Mouse (Mus musculus) spleen, adult 12 weeks (tissue): ENCODE results near the gene Zfp612.
A peak's percentile ranks its signal among the peaks of the same experiment; 100 is the strongest.
"Not testable (repeated sequence)": the region's sequence is repeated elsewhere in the genome, so short reads cannot be mapped to it uniquely, and the experiment has no call there.

Experiments used
- DNase-seq: peaks from one replicate; pipeline ENCODE4 v3.0.0; 2022; ENCODE audit warnings: low spot score

Gene Zfp612

DNA sequence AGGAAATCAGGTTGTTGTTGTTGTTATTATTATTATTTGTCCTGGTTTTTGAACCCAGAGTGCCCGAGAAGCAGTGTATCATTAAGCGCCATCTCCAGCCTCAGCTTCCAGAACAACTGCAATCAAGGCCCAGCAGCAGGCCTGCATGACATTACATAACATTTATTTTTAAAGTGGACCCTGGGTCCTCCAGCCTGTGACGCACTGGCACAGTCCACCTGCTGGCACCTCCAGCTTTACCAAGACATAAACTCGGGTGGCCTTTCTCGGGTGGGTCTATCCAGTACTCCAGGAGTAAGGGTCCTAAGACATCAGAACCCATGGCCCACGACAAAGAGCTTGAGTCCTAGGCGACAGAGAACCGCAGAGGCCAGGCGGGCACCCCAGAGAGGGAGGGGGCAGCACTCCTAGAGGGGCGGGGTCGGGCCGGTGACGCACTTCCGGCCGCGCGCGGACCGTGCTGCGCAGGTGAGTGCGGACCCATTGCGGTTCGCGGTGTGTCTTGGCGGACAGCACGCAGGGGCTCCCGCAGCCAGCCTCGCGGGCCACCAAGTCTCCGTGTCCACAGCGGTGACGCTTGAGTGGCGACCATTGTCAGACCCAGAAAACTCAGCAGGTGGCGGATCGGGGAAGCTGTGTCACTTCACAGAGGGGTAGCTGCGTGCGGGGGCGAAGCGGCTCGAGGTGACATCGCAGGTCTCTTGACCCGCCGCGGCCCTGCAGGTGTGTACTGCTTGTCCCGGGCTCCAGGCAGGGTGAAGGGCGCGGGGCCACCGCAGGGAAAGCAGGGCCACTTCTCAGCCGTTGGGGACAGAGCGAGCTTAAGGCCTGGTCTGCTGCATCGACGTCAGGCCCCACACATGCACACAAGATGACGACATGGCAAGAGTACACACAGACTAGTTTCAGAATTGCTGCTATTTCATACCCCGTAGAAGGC is at the start of gene Zfp612:
Gene Zfp612 (plus strand): TSS at position 465 of the 940 bp plus-strand sequence.
- DNase-seq = peak; percentile 1

DNA sequence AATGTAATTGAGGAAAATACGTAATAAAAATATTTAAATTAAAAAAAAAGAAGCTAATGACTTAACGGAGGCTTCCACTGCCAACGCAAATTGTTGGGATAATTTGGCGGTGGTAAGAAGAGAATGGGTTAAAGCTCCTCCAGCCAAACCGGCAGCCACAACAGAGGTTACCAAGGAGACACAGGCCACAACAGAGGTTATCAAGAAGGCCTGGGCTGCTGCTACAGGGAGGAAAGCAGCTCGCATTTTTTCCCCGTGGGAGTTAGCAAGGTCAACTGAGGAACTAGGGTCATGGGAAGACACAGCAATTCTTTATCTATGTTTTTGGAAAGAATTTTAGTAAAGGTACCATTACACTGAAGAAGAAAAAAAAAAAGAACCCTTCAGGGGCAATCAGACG is 45.8 kb upstream of the Zfp612 start:
- DNase-seq = not testable (repeated sequence)

DNA sequence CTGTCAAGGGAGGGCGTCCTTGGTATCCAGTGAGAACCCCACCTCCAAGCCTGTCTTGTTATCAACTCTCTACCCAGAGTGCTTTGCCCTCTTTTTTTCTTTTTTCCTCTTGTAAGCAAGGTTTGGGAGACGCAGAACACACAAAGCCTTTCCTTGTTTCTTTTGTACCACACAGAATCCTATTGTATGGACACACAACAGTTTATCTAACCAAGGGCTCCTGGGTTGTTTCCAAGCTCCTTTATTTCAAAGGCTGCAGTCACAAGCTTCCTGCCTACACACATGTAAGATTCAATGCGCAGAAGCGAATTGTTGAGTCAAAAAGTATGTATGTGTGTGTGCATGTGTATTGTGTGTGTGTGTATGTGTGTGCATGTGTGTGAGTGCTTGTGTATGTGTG is 45.2 kb upstream of the Zfp612 start:
- DNase-seq = no peak

DNA sequence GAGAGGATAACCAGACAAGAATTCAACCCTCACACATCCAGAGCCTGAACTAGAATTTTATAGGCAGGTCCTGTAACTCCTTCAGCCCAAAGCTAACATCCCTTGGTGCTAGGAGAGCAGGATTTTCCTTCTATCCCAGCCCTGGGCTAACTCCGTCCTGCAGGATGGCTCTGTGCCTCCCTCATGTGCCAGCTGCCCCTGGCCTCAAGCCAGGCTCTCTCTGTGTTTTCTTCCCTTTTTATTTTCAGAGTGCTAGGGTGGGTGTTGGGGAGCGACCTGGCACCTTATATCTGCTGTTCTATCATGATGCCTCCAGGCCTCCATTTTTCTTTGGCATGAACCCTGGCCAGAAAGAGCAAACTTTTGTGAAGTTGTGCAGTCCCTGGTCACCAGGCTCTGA is 43.4 kb upstream of the Zfp612 start:
- DNase-seq = no peak

DNA sequence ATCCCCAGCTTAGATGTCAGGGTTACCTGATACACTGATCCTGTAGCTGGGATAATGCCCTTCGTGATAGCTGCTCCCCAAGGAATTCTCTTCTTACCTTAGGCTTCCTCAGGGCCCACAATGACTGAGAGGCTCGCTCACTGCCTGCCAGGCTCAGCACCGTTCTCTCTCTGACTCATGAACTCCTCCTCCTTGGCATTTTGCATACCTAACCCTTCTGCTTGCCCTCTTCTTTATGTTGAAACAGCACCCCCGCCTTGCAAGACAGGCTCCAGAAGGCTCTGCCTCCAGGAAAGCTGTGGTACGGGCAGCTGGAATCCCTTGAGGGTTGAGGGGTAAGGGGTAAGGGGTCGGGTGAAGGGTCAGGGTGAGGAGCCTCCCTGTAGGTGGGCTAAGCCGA is 40.3 kb upstream of the Zfp612 start:
- no peak for DNase-seq

DNA sequence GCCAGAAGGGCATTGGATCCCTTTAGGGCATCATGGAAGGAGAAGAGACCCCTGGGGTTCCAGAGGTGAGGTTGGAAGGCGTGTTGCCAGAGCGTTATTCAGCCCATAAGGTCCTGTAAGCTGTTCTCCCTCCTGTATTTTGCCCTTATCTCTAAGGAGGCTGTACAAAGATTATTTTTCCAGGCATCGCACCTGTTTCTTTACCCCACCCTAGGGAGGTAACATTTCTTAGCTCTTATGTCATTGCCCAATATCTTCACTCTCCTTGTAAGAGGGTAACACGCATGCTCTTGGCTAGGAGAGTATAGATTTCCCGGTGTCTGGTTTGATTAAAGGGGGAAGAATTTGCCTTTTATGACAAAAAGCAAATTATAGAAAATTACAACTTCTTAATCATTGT is 39.9 kb upstream of the Zfp612 start, which contains the start of gene Chst4:
Gene Chst4 (minus strand): TSS at position 82 of the 400 bp plus-strand sequence.
- no peak for DNase-seq

DNA sequence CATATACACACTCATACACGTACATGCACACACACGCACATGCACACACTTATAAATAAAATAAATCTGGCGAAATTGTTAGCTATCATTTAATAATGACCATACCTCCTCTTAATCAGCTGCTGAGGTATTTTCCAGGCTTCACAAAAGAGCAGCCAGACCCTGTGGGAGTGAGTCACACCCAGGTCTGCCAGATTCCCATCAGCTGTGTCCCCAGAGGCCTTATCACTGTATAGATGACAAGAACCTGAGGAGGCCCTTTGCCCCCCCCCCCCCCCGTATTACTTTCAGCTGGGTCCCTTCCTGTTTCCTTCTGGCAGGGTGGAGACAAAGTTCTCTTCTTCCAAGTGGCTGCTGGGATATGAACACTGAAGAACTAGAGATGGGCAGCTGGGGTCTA is 39.0 kb upstream of the Zfp612 start:
- no peak for DNase-seq

DNA sequence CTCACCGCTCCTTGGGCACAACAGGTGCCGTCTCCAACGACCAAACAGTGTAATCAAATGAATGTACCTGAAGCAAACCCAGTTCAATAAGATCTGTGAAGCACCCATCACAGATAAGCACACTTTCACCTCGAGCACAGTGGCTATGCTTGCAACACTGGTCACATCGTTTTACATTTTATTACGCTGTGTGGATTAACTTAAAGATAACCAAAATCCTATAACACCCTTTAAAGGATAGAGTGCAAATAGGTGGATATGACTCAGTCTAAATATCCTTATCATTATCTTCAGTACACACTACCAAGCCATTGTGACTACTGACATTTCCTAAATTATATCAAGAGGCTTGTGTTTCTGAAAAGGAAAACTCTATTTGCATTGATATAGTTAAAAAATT is 28.3 kb upstream of the Zfp612 start:
- no peak for DNase-seq

DNA sequence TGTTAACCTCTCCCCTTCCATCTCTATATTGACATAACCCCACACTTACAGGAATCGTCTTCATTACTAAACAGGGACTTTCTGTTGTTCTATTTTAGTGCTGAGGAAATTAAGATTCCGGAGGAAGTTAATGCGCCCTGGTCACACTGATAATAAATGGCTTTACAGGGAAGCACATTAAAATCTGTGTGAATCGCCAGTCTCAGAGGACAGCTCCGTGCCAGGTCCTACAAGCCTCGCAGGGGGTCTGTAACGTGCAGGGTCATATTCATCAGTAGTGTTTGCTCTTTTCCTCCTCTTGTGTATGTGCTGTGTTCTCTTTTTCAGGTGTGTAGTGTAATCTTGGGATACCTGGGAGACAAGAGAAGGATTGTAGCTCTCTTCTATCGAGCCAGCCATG is 21.3 kb upstream of the Zfp612 start:
- no peak for DNase-seq

DNA sequence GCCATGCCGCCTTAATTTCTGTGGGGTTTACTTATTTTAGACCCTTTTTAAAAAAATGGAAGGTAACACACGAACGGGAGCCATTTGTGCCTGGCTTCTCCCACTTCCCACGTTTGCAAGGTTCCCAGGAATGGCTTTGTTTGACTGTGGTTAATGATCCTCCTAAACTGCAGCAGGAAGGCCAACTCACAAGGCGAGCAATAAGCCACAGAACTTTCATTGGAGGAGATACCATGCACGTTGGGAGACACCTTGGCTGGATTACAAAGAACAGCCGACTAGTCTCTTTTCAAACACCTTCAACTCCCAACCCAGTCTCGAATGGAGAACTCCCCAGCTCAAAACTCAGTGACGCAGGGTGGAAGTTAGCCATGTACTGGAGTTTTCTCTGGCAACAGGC is 15.4 kb upstream of the Zfp612 start:
- DNase-seq = no peak

DNA sequence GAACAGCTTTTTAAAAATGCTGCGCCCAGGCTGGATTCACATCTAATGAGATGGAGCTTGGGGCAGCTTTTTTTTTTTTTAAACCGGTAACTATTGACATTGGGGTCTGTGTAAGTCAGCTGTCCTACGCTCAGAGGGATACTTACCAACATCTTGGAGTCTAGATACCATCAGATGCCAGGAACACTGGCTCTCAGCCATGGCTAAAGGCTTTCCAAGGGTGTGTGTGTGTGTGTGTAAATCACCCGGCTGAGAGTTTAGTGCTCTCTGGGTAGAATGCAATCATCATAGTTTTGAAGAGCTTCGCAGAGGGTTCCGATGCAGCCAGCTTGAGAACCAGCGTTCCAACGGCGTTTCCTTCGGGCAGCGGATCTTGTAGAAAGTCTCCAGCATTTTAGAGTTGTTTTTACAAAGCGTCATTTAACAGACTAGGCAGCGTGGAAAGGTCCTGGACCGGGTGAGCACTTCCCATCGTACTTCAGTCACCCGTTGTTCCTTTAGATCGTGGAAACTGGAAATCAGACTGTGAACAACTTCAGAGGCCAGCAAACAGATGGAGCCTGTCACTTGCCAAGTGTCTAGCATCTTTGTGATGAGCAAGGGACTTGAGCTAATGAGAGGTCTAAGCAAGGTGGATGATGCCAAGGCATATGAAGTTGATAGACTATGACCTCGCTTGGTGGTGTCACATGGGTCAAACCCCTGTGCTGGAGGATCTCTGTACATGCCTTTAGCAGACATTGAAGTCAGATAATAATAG is 14.8 kb upstream of the Zfp612 start:
- no peak for DNase-seq

DNA sequence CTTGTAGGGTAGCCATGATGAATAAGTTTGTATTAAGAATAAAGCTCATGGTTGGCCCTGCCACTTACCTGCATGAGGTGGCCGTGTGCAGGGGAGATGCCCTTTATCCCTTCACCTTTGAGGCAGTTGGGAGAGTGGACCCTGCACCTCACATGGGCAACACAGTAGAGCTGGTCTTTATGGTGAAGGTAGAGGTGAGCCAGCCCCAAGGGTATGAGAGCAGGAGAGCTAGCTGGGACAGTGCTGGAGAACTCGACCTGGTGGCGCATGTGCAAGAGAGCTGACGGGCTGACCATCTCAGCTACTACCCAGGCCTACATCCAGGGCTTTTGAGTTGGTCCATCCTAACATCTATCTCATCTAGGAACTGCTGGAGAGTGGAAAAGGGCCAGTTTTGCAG is 13.9 kb upstream of the Zfp612 start:
- no peak for DNase-seq

DNA sequence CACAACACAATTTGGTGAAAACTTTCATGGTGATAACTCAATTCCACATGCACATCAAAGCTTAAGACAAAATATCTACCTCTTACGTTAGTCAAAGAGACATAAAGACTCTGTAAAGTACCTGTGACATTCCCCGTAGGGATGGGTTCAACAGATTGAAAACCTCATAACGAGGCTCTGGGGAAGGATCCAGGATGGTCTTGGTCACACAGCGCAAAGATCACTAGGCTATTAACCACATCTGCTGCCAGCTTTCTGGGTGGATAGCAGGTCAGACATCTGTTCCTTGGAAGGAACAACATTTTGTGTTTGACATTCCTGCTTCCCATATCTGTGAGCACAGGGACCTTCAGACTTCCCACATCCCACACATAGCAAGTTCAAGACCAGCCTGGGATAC is 9.8 kb upstream of the Zfp612 start:
- DNase-seq = no peak

DNA sequence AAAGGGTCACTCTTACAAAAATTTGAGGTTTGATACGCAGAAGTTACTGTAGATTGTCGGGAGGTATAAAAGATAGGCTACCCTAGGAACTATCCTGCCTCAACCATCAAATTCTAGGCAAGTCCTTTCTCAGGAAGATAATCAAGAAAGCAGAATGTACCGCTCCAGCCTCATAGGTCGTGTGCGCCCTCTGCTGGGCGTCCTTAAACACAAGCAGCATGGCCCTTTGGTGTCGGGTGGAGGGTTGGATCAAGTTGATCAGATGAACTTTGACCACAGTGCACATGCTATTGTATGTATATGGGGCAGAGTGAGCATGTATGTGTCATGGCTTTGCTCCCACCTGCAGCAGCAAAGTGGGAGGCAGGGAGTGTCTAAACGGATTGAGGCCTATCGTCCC is 7.9 kb upstream of the Zfp612 start:
- no peak for DNase-seq

DNA sequence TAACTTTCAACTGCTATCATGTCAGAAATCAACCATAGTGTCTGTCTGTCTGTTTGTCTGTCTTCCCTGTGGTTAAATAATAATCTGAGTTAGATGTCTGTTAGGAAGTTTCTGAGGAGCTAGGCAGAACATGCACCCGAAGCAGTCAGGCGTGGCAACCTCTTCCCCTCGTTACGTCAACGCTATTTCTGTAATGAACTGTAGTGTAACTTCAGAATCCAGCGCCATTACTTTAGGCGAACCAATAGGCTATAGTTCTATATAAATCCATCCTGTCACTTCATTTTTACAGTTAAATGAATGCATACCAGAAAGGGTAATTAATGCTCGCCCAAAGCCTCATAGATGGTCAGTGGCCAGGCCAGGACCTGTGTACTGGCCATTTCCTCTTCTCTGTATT is 5.0 kb upstream of the Zfp612 start:
- no peak for DNase-seq

DNA sequence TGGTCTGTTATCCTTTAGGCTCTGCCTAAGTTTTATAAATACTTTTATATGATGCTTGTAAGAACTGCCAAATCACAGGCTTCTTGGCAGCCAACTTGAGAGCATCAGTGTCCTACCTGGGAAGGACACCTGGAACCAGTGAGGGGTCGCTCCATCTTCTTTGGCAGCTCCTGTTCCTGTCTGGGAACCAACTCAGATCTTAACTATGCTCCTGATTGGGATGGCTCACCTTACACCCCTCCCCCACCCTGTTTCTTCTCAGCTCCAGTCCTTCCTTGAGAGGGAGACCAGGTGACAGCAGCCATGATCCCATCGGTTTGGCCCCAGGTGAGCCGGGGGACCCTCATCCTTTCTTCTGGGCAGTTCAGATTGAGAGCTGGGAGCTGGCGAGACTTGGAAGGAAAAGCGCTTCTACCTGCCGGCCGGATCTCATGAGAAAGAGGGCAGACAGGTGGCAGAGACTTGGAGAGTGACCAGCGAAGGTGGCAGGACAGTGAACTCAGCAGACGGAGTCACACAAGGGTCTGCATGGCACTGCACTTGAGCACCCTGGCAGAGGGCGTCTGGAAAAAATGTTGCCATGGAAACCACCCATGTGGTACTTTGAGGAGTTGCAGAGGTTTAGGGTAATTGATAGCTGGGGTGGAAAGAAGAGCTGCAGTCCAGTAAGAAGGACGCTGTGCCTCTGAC is 3.0 kb downstream of the Zfp612 start:
- no peak for DNase-seq

DNA sequence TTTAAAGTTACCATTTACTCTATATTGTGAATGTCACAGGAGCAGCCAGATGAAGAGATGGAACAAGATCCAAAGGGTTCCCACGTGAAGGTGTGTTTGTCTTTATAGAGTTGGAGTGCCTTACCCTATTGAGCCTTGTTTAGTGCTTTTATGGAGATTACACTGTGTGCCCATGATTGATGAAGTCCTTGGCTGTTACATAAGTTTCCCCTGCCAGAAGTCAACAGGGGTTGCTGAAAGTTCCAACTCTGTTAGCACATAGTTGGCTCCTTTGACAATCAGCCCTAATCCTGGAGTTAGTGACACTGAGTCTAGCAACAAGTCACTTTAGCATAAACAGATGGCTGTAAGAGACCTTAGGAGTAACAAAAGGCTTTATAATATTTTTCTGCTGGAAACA is 12.3 kb downstream of the Zfp612 start:
- DNase-seq = no peak

DNA sequence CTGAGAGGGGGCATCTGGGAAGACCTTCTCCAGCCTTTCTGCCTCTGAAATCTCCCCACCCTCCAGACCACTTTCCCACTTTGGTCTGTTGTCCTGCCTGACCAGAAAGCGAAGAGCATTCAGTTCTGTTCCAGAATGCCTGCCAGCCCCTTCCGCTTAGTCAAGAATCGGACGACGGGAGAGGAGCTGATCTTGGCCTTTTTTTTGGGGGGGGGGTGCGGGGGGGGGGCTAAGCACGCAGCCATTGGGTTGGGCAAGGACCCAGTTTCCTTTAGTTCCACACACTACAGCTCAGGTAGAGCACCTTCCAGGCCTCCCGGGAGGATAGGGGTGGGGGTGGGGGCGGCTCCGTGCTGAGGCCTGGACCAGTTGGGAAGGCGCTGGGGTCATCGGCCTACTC is 21.4 kb downstream of the Zfp612 start, which contains the start of gene Gm21964:
Gene Gm21964 (plus strand): TSS at position 301 of the 400 bp plus-strand sequence.
- no peak for DNase-seq

DNA sequence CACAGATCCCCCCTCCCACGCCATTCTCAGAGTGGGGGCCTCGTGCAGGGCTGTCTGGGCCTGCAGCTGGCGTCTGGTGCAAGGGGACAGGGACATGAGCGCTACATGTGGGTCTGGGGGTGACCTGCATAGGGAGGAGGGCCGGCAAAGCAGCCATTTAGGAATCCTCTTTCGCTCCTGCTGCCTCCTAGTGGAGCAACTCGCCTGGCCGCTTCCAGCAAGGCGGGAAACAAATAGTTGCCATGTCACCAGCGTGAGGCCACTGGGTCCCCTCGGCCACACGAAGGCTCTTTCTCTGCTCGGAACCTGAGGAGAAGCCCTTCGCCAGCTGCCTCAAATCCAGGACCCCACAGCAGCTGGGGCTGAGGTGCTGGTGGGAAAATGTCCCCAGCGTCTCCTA is 22.1 kb downstream of the Zfp612 start:
- no peak for DNase-seq

DNA sequence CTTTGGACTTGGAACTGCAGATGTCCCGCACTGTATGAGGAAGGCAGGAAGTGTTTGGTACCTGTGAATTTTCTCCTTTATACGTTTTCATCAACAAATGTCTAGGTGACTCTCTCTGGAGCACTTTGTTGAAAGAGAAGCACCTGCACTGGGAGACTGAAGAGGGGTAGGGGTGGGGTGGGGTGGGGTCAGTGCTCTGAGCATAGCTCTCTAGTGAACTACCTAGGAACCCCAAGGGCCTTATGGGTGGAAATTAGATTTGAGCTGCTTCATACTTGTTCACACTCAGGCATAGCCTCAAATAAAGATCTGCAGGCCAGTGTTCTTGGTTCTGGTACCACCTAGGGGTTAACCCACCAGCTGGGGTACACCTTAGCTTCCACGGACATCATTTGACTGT is 23.1 kb downstream of the Zfp612 start, which contains the start of gene Gm17720:
Gene Gm17720 (minus strand): TSS at position 101 of the 400 bp plus-strand sequence.
- DNase-seq = no peak

DNA sequence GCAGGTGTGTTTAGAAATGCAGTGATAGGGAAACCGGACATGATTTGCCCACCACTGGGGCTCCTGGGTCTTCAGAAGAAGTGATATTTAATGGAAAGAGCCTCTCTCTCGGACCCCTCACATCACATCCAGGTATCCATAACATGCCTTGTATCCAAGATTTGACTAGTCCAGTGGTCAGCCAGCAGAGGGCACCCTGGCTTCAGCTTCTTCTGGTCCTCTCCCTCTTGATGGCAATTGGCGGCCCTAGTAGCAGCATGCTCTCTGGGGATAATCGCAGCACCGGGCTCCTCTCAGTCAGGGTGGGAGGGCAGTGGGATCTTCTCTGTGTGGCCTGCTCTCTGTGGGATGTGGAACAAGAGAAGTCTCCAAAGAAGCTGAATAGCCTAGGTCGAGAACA is 40.2 kb downstream of the Zfp612 start:
- DNase-seq = no peak

DNA sequence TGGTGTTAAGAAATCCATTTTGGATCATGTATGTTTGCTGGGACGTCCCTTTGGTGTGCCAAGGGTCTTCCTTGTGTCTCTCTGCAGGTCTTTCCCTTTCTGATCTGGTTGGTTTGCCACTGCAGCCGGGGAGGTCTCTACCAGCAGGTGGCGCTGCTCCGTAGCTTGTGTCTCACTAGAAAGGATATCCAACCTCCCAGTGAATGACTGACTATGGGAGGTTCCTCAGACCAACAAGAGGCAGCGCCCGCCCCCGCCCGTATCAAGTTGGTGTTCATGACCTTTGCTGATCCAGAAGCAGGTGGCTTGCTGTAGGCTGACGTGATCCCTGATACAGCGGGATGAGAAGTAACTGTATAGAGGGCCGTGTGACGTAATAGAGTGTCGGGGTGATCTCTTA is 51.0 kb downstream of the Zfp612 start:
- peak; percentile 2 for DNase-seq
